Mouse (Mus musculus) hindbrain, embryonic 13.5 days (tissue): ENCODE data around the gene Rundc3a. TPM values are rescaled to one million over a fixed set of nuclear protein-coding genes. Genes with fewer than 3 reads are reported as not detected.

Experiments
- ATAC-seq: fragments of 200-750 bp; cut with Nextera tagmentation; 2 replicates; pipeline ENCODE4 v1.8.0; 2017; ENCODE audit warnings: moderate TSS enrichment; ENCODE audit not compliant: low FRiP score
- H3K27ac ChIP-seq: fragments of 300-500 bp; sonication (generic); 2 replicates; pipeline ENCODE4 v1.5.1; 2015; ENCODE audit warnings: inconsistent platforms, mild to moderate bottlenecking, moderate library complexity
- H3K27me3 ChIP-seq: fragments of 300-500 bp; sonication (generic); 2 replicates; pipeline ENCODE4 v1.6.1; 2015; ENCODE audit warnings: mild to moderate bottlenecking, inconsistent platforms
- H3K36me3 ChIP-seq: fragments of 300-500 bp; sonication (generic); 2 replicates; pipeline ENCODE4 v1.6.1; 2015; ENCODE audit warnings: mild to moderate bottlenecking, inconsistent platforms
- H3K4me1 ChIP-seq: fragments of 300-500 bp; sonication (generic); replicated peaks from 2 replicates; pipeline ENCODE4 v1.6.1; 2015; ENCODE audit warnings: inconsistent platforms
- H3K4me2 ChIP-seq: fragments of 300-500 bp; sonication (generic); 2 replicates; pipeline ENCODE4 v1.6.1; 2015; ENCODE audit warnings: inconsistent platforms, mild to moderate bottlenecking, moderate library complexity
- H3K4me3 ChIP-seq: fragments of 300-500 bp; sonication (generic); 2 replicates; pipeline ENCODE4 v1.5.1; 2015; ENCODE audit warnings: mild to moderate bottlenecking, inconsistent platforms
- H3K9ac ChIP-seq: fragments of 300-500 bp; sonication (generic); 2 replicates; pipeline ENCODE4 v1.6.1; 2015; ENCODE audit warnings: mild to moderate bottlenecking, inconsistent platforms
- H3K9me3 ChIP-seq: fragments of 300-500 bp; sonication (generic); 2 replicates; pipeline ENCODE4 v1.6.1; 2016; ENCODE audit warnings: inconsistent platforms
- WGBS: fragments of 180-500 bp; shearing (Covaris S2); methylation state at CpG from one replicate; pipeline ENCODE4 v1.1.7; 2015; 5-methylcytosine and 5-hydroxymethylcytosine counted together
- microRNA-seq: library from miRNA; unstranded; fragments of <30 nt; microRNA quantifications from one replicate; pipeline ENCODE4, GENCODE M21; 2016
- polyA plus RNA-seq: library from polyadenylated mRNA; unstranded; fragments of >200 nt; fragmentation: Nextera tagmentation; extraction: Ambion mirVana; gene quantifications from 2 replicates; pipeline ENCODE4 v1.2.1, GENCODE M21; 2015

The Rundc3a gene
- polyA plus RNA-seq, 1 experiment from 2014 or later: 144 TPM

DNA sequence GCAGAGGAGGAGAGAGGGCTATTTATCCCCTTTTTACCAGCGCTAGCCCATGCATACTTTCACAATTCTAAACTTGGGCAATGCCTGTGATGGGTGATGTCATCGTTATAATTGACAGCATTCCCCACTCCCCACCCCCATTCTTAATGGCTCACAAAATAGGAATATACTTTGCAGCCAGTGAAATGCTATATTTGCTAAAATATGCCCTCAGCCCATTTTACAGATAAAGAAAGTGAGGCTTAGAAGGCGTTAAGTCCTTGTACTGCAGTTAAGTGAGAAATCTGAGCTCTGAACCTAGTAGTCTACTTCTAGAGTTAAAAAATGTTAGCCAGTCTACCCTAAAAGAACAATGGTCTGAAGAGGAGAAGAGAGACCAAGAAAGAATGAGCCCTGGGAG, 51.1 kb downstream of the Rundc3a start:
- Histone ChIP-seq H3K36me3 (peaks cover 44% of the 10 kb centered on the region), H3K9me3 (no peaks in the 10 kb centered on the region), H3K27me3 (peaks cover 28% of the 10 kb centered on the region), H3K27ac (no peak overlapping the region), H3K4me3 (no peak overlapping the region), H3K4me2 (peak overlapping the region; percentile 94), H3K4me1 (peaks cover 45% of the 10 kb centered on the region), H3K9ac (peak overlapping the region; percentile 46)
- ATAC-seq: no peak
- 72% methylated on average over 3 of the region's 3 CpGs for WGBS

DNA sequence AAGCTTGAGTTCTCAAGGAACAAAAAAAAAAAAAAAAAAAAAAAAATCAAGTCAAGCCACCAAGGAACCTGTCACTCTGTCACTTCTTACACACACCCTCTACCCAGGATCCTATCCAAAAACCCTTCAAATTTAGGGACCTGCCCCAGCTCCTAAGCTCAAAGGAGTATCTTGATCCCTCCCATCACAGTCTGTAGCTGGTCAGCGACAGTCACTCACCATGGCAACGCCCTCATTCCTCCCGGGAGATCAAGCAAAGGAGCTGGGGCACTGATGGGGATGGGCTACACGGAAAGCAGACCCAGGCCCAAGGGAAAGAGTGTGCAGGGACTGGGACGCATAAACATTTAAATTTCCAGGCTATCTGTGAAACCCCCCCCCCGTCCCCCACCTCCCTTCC, 51.6 kb downstream of the Rundc3a start:
- Histone ChIP-seq H3K27me3 (peaks cover 28% of the 10 kb centered on the region), H3K9ac (peak overlapping the region; percentile 100), H3K9me3 (no peaks in the 10 kb centered on the region), H3K4me2 (peak overlapping the region; percentile 94), H3K36me3 (peaks cover 40% of the 10 kb centered on the region), H3K4me3 (peak overlapping the region; percentile 96), H3K4me1 (peaks cover 45% of the 10 kb centered on the region), H3K27ac (peak overlapping the region; percentile 98)
- no peak for ATAC-seq
- WGBS: 9% methylated on average over 6 of the region's 6 CpGs

DNA sequence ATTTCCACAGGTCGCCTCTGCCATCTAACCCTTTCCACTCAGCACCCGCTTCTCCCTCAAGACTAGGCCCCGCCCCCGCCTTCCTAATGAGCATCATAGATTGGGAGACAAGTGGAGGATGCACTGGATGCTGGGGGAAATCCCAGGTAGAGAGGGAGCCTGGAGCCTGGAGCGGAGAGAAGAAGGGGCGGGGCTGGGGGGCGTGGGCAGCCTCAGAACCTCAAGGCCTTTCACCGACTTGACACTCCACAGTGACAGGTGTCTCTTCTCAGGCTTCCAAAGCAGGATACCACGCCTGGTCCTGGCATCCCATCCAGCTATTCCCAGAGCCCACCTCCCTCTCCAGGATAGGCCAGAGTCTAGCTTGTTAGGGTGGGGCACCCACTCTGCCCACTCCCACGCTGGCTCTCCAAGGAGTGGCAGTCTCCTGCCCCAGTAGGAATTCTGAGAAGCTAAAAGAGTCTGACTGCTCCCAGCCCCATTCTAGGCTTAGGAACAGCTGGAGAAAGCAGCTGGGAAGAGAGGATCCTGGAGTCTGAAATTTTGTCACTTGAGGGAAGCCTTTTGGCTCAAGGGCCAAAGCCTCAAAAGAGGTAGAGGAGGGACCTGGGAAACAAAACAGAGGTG, 52.2 kb downstream of the Rundc3a start:
- H3K27me3 ChIP-seq: peaks cover 26% of the 10 kb centered on the region
- H3K9ac ChIP-seq: peak overlapping the region; percentile 100
- H3K36me3 ChIP-seq: peaks cover 34% of the 10 kb centered on the region
- peak; percentile 16; the same call in 1 of the 2 replicates for ATAC-seq
- 10% methylated on average over 10 of the region's 10 CpGs for WGBS
- peak overlapping the region; percentile 98 for H3K27ac ChIP-seq
- no peaks in the 10 kb centered on the region for H3K9me3 ChIP-seq
- peaks cover 45% of the 10 kb centered on the region for H3K4me1 ChIP-seq
- peak overlapping the region; percentile 94 for H3K4me2 ChIP-seq
- H3K4me3 ChIP-seq: peak overlapping the region; percentile 96

DNA sequence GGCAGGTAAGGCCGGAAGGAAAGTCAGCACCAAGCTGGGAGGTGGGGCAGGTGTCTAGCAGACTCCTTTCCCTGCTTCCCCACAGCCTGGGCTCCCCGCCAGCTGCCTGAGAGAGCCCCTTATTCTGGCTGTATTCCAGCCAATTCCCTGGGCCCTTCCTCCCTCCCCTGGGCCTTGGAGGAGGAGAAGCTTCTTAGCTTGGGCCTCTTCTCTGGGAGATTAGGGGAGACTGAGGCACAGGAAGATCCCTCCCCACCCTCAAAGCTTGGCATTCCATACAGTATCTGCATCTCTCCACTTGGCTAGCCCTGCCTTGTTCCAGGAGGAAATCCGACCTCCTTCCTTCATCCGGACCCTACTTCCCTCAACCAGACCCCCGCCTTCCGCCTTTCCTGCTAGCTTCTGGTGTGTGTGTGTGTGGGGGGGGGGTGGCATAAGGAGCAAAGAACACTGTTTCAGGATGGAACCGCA, 52.7 kb downstream of the Rundc3a start:
- peak overlapping the region; percentile 96 for H3K4me3 ChIP-seq
- H3K9ac ChIP-seq: peak overlapping the region; percentile 100
- H3K27me3 ChIP-seq: peaks cover 21% of the 10 kb centered on the region
- H3K4me2 ChIP-seq: peak overlapping the region; percentile 94
- H3K4me1 ChIP-seq: peaks cover 45% of the 10 kb centered on the region
- H3K27ac ChIP-seq: peak overlapping the region; percentile 98
- 7% methylated on average over 7 of the region's 7 CpGs for WGBS
- no peaks in the 10 kb centered on the region for H3K9me3 ChIP-seq
- peak; percentile 6; the same call in 1 of the 2 replicates for ATAC-seq
- peaks cover 28% of the 10 kb centered on the region for H3K36me3 ChIP-seq

DNA sequence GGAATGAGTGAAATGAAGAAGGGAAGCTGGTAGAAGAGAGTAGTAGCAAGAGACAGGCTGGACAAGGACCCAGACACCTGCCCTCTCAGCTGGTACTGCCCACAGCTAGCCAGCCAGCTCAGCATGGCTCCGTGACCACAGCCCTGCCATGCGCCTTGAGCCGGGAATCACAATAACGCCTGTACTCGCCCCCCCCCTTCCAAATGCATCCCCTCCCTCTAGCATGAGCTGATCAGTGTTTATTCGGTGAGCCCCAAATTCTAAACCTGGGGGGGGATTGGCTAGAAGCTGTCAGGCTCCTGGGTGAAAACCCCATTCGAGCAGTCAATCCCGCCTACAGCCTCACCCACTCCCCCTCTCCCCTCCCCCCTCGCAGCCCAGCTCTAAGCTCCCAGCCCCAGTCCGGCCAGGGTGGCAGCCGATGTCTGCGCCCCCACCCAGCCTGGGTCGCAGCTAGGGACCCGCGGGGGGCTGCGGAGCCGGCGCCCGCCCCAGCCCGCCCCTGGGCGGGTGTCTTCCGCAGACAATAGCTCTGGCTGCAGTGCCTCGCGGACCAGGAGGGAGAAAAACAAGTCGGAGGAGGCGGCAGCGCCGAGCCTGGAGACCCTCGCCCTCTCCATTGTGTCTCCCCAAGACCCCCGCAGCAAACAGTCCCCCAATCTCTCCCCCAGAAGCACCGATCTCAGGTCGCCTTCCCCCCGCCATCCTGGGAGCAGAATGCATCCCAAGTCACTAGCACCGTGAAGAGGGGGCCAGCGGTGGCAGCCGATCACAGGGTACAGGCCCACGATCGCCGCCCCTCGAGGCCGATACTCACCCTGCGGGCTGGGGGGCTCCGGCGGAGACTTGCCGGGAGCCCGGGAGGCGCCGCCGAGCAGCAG, 53.6 kb downstream of the Rundc3a start:
- ATAC-seq: peak; percentile 63
- Histone ChIP-seq H3K4me2 (peak overlapping the region; percentile 94), H3K36me3 (peaks cover 19% of the 10 kb centered on the region), H3K27ac (peak overlapping the region; percentile 98), H3K9me3 (no peaks in the 10 kb centered on the region), H3K4me1 (peaks cover 45% of the 10 kb centered on the region), H3K27me3 (peaks cover 19% of the 10 kb centered on the region), H3K4me3 (peak overlapping the region; percentile 96), H3K9ac (peak overlapping the region; percentile 100)
- WGBS: under 1% methylated on average over 47 of the region's 49 CpGs

DNA sequence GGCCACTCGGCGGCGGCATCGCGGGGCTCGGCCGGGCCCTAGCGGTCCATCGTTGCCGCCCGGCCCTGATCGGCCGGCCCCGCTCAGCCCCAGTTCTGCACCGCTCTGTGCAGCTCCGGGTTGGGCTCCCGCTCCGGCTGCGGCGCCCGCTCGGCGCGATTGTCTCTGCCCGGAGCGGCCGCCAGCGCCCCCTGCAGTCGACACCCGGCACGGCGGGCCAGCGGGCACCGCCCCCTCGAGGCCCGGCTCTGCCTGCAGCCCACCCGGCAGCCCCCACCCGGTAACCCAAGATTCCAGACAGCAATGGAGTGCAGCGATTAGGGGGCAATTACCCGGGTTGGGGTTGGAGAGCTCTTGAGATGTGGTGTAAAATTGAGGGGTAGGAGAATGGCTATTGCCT, 54.3 kb downstream of the Rundc3a start, which contains the start of gene Fam171a2:
Gene Fam171a2, minus strand, starts transcription at position 186 of the 400 bp plus-strand sequence.
- H3K27ac ChIP-seq: peak within 1 kb of the TSS; percentile 98
- 0% methylated on average over 35 of the region's 40 CpGs for WGBS
- peak within 1 kb of the TSS; percentile 96 for H3K4me3 ChIP-seq
- peaks cover 13% of the 10 kb centered on the region for H3K36me3 ChIP-seq
- H3K9me3 ChIP-seq: no peaks in the 10 kb centered on the region
- peak; percentile 81 for ATAC-seq
- H3K27me3 ChIP-seq: peaks cover 24% of the 10 kb centered on the region
- peak within 1 kb of the TSS; percentile 94 for H3K4me2 ChIP-seq
- peak within 1 kb of the TSS; percentile 100 for H3K9ac ChIP-seq
- peaks cover 45% of the 10 kb centered on the region for H3K4me1 ChIP-seq

DNA sequence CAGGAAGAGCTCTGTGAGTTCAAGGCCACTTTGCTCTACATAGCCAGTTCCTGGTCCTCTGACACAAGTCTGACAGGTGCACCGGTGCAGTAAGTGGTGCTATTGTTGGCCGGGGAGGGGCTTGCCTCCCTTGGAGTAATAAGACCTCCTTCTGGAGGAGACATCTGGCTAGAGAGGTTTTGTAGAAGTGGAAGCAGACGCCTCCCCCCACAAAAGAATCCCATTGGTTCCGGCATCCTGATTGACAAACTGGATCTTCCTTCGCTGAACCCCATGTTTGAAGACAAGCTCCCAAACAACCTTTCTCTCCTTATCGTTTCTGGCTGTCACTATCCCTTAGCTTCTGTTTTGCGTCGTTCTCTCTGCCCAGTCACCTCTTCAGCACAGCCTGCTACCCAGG, 55.1 kb downstream of the Rundc3a start:
- no peaks in the 10 kb centered on the region for H3K9me3 ChIP-seq
- peaks cover 6% of the 10 kb centered on the region for H3K36me3 ChIP-seq
- peaks cover 32% of the 10 kb centered on the region for H3K27me3 ChIP-seq
- 0 out of 2 replicates have a peak overlapping the region, but pooled peaks have one; percentile 98 for H3K27ac ChIP-seq
- no peak overlapping the region for H3K9ac ChIP-seq
- no peak overlapping the region for H3K4me2 ChIP-seq
- no peak for ATAC-seq
- 16% methylated on average over 8 of the region's 8 CpGs for WGBS
- peak overlapping the region; percentile 96; the same call in 1 of the 2 replicates for H3K4me3 ChIP-seq
- peaks cover 42% of the 10 kb centered on the region for H3K4me1 ChIP-seq

DNA sequence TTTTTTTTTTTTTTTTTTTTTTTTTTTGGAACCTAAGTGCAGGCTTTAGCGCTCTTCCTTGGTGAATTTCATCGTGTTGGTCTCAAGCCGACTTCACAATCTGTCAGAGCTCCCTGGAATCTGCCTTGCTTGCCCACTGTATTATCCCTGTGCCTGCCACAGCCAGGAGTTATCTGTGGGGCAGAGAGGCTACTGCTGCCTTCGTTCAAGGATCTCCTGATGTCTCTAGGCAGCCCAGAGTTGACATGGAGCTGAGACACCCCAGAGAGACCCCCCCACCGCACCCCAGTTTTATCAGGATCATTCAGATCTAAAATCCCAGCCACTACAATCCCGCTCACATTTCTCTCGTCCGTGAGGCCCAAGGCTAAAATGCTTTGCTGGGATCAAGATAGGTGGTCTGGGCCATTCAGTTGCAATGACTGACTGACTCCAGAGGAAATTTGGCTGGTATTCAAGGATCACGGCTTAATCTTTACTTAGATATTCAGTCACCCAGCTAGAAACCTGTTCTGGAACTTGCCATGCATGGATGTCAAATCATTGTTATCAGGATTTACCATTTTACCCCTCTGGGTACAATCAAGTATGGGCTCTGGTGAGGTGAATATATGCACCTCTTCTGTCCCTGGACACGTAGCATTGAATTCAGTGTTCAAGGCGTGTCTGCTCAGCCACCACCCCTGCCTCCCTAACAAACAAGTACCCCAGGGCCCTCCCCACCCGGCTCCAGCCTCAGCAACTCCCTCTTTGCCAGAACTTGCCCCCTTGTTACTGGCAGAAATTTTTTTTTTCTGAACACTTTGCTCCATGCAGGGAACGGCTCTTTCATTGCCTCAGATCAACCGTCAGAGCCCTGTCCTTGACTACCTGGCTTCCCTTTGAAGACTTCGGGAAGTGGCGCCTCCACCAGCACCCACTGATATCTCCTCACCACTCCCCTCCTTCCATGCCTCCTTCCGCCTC, 56.1 kb downstream of the Rundc3a start:
- Histone ChIP-seq H3K27me3 (peaks cover 37% of the 10 kb centered on the region), H3K4me3 (no peak overlapping the region), H3K36me3 (no peaks in the 10 kb centered on the region), H3K27ac (no peak overlapping the region), H3K4me1 (peaks cover 33% of the 10 kb centered on the region), H3K9me3 (no peaks in the 10 kb centered on the region), H3K9ac (no peak overlapping the region), H3K4me2 (no peak overlapping the region)
- no peak for ATAC-seq
- 56% methylated on average over 17 of the region's 17 CpGs for WGBS

Small RNA genes within 50 kb of the gene (microRNA-seq; reads per million reads assigned to microRNA genes)
- not detected for gene Mir6930

Other genes with a start within 250 kb of the Rundc3a start
- not detected in 2 replicates for gene Nags, start 247.9 kb upstream of the Rundc3a start, polyA plus RNA-seq
- gene Tmem101, start 237.0 kb upstream of the Rundc3a start, polyA plus RNA-seq: 37.9 and 38.1 TPM in 2 replicates
- 144 and 148 TPM in 2 replicates for gene Lsm12, start 208.1 kb upstream of the Rundc3a start, polyA plus RNA-seq
- gene G6pc3, start 203.8 kb upstream of the Rundc3a start, polyA plus RNA-seq: 30.0 and 37.2 TPM in 2 replicates
- 82.0 and 85.4 TPM in 2 replicates for gene Hdac5, start 163.2 kb upstream of the Rundc3a start, polyA plus RNA-seq
- 3.8 TPM in 2 replicates for gene BC030867, start 144.5 kb upstream of the Rundc3a start, polyA plus RNA-seq
- gene Asb16, start 124.7 kb upstream of the Rundc3a start, polyA plus RNA-seq: not detected in 2 replicates
- 81.3 and 82.8 TPM in 2 replicates for gene Tmub2, start 108.5 kb upstream of the Rundc3a start, polyA plus RNA-seq
- gene Atxn7l3, start 96.8 kb upstream of the Rundc3a start, polyA plus RNA-seq: 29.2 and 29.9 TPM in 2 replicates
- gene Ubtf, start 73.7 kb upstream of the Rundc3a start, polyA plus RNA-seq: 77.1 and 82.7 TPM in 2 replicates
- gene Slc4a1, start 27.2 kb upstream of the Rundc3a start, polyA plus RNA-seq: 4.4 and 5.0 TPM in 2 replicates
- 139 and 147 TPM in 2 replicates for gene Slc25a39, start 14.5 kb downstream of the Rundc3a start, polyA plus RNA-seq
- 76.5 and 77.3 TPM in 2 replicates for gene Grn, start 36.9 kb downstream of the Rundc3a start, polyA plus RNA-seq
- 15.9 and 17.1 TPM in 2 replicates for gene Fam171a2, start 54.3 kb downstream of the Rundc3a start, polyA plus RNA-seq
- gene Itga2b, start 76.7 kb downstream of the Rundc3a start, polyA plus RNA-seq: 5.9 and 6.2 TPM in 2 replicates
- gene Gpatch8, start 163.0 kb downstream of the Rundc3a start, polyA plus RNA-seq: 83.4 and 86.1 TPM in 2 replicates
- 2.8 and 5.3 TPM in 2 replicates for gene Gm11627, start 186.1 kb downstream of the Rundc3a start, polyA plus RNA-seq
- 10.5 and 11.8 TPM in 2 replicates for gene Fzd2, start 211.0 kb downstream of the Rundc3a start, polyA plus RNA-seq